ENCODE assay signal across 15 mouse cellular contexts in genomic region chr9:123769532-123769931, GRCm38 (mm10). TPM values are rescaled to one million over a fixed set of nuclear protein-coding genes. Genes with fewer than 3 reads are reported as not detected.
DNase-seq lines count a peak whose midpoint lies in the region; ATAC-seq and TF ChIP-seq lines count a peak whose summit lies in the region.
"Had no signal": no experiment of that assay in that cellular context is flagged by ENCODE, and none has a peak within 500 bp of the region (broad histone marks: within the 10 kb centered on the region; RNA-seq: fewer than 3 reads in every experiment).

No protein-coding gene starts in this region.

- peak; percentile 14 for DNase-seq in embryonic facial prominence, embryonic 14.5 days (ENCODE audit: low spot score)
- no peak for DNase-seq in embryonic facial prominence, embryonic 10.5 days (ENCODE audit: low spot score)
- no peak for DNase-seq in limb, embryonic 10.5 days (ENCODE audit: low spot score)
- no peak for DNase-seq in gastrocnemius, postnatal 14 days
- DNase-seq in right cerebral cortex, postnatal 10 days (ENCODE audit: low spot score in 2 of 2): no peak
- DNase-seq: cerebellum, adult 2 months; right cerebral cortex, postnatal 25 days had no signal

- H3K4me1 ChIP-seq in embryonic facial prominence, embryonic 14.5 days (ENCODE audit: control insufficient read depth, insufficient read depth, low read length): no peaks in the 10 kb centered on the region
- H3K4me1 ChIP-seq in embryonic facial prominence, embryonic 10.5 days: no peaks in the 10 kb centered on the region
- no peaks in the 10 kb centered on the region for H3K4me1 ChIP-seq in limb, embryonic 15.5 days
- no peaks in the 10 kb centered on the region for H3K4me1 ChIP-seq in limb, embryonic 10.5 days
- peaks cover 16% of the 10 kb centered on the region for H3K4me1 ChIP-seq in bone marrow macrophage, adult 2 months (ENCODE audit: control insufficient read depth, insufficient read depth, low read length)
- H3K4me1 ChIP-seq: neural tube, embryonic 13.5 days had no signal

- TF ChIP-seq POLR2A in bone marrow macrophage, adult 2 months (IDR thresholded peaks at IDR 0.05; ENCODE audit: borderline replicate concordance, low read depth, low read length): no peak

- 53% methylated on average over 6 of the region's 6 CpGs for WGBS in embryonic facial prominence, embryonic 14.5 days
- WGBS in embryonic facial prominence, embryonic 10.5 days: 73% methylated on average over 6 of the region's 6 CpGs
- WGBS in limb, embryonic 15.5 days: 55% methylated on average over 6 of the region's 6 CpGs
- WGBS in limb, embryonic 10.5 days: 60% methylated on average over 6 of the region's 6 CpGs

- no peak overlapping the region for H3K9ac ChIP-seq in embryonic facial prominence, embryonic 14.5 days (ENCODE audit: low read depth, low read length)
- H3K9ac ChIP-seq in limb, embryonic 15.5 days: no peak overlapping the region
- H3K9ac ChIP-seq: neural tube, embryonic 13.5 days had no signal

- no peaks in the 10 kb centered on the region for H3K27me3 ChIP-seq in embryonic facial prominence, embryonic 14.5 days (replicated peaks; ENCODE audit: control insufficient read depth, insufficient read depth, low read length)
- no peaks in the 10 kb centered on the region for H3K27me3 ChIP-seq in embryonic facial prominence, embryonic 10.5 days (replicated peaks; ENCODE audit: low read depth, poor library complexity, severe bottlenecking)
- H3K27me3 ChIP-seq in limb, embryonic 15.5 days: no peaks in the 10 kb centered on the region
- H3K27me3 ChIP-seq in limb, embryonic 10.5 days (ENCODE audit: low read depth, poor library complexity, severe bottlenecking): no peaks in the 10 kb centered on the region
- H3K27me3 ChIP-seq: neural tube, embryonic 13.5 days had no signal

- ATAC-seq in embryonic facial prominence, embryonic 14.5 days (ENCODE audit: low read depth): no peak
- no peak for ATAC-seq in limb, embryonic 15.5 days (ENCODE audit: insufficient number of reproducible peaks, low FRiP score, low TSS enrichment, low read depth)
- ATAC-seq in neutrophil, adult 5-6 weeks (ENCODE audit: extremely low read depth, insufficient number of reproducible peaks, low FRiP score, poor library complexity, severe bottlenecking): peak; percentile 36; the same call in 1 of the 2 replicates
- ATAC-seq: forebrain, embryonic 14.5 days; hindbrain, postnatal 0 days had no signal

- H3K36me3 ChIP-seq in embryonic facial prominence, embryonic 14.5 days (ENCODE audit: control insufficient read depth, insufficient read depth, low read length): no peaks in the 10 kb centered on the region
- no peaks in the 10 kb centered on the region for H3K36me3 ChIP-seq in embryonic facial prominence, embryonic 10.5 days (replicated peaks)
- no peaks in the 10 kb centered on the region for H3K36me3 ChIP-seq in limb, embryonic 15.5 days
- H3K36me3 ChIP-seq in limb, embryonic 10.5 days: no peaks in the 10 kb centered on the region
- H3K36me3 ChIP-seq: neural tube, embryonic 13.5 days had no signal

- H3K4me2 ChIP-seq in embryonic facial prominence, embryonic 14.5 days (ENCODE audit: low read depth, low read length): no peak overlapping the region
- no peak overlapping the region for H3K4me2 ChIP-seq in limb, embryonic 15.5 days
- H3K4me2 ChIP-seq: neural tube, embryonic 13.5 days had no signal

- intact Hi-C loops in gastrocnemius, postnatal 14 days (cut with DNase I; ENCODE audit: low total_unique reads): no loop called here

- TF ChIP-seq CTCF in bone marrow macrophage, adult 2 months (IDR thresholded peaks at IDR 0.05; ENCODE audit: low read depth, low read length): no peak

- H3K27ac ChIP-seq in embryonic facial prominence, embryonic 14.5 days (replicated peaks; ENCODE audit: low read depth, low read length): 0 out of 2 replicates have a peak overlapping the region, but pooled peaks have one; percentile 13
- H3K27ac ChIP-seq in embryonic facial prominence, embryonic 10.5 days (replicated peaks): no peak overlapping the region
- peak overlapping the region; percentile 54; the same call in 1 of the 2 replicates for H3K27ac ChIP-seq in limb, embryonic 15.5 days
- H3K27ac ChIP-seq in limb, embryonic 10.5 days: no peak overlapping the region
- peak overlapping the region; percentile 87 for H3K27ac ChIP-seq in bone marrow macrophage, adult 2 months (ENCODE audit: insufficient read depth, low read depth, low read length)
- H3K27ac ChIP-seq: hindbrain, postnatal 0 days; neural tube, embryonic 13.5 days had no signal

- no peak overlapping the region for H3K4me3 ChIP-seq in embryonic facial prominence, embryonic 14.5 days (ENCODE audit: low read depth, low read length)
- no peak overlapping the region for H3K4me3 ChIP-seq in embryonic facial prominence, embryonic 10.5 days
- H3K4me3 ChIP-seq in limb, embryonic 15.5 days: no peak overlapping the region
- no peak overlapping the region for H3K4me3 ChIP-seq in limb, embryonic 10.5 days
- H3K4me3 ChIP-seq in bone marrow macrophage, adult 2 months (ENCODE audit: insufficient read depth, low read length): peak overlapping the region; percentile 35
- H3K4me3 ChIP-seq: neural tube, embryonic 13.5 days had no signal

- H3K9me3 ChIP-seq in embryonic facial prominence, embryonic 14.5 days (ENCODE audit: control insufficient read depth, low read length): no peaks in the 10 kb centered on the region
- H3K9me3 ChIP-seq in embryonic facial prominence, embryonic 10.5 days: no peaks in the 10 kb centered on the region
- no peaks in the 10 kb centered on the region for H3K9me3 ChIP-seq in limb, embryonic 15.5 days
- H3K9me3 ChIP-seq in limb, embryonic 10.5 days (replicated peaks): no peaks in the 10 kb centered on the region
- H3K9me3 ChIP-seq: neural tube, embryonic 13.5 days had no signal

RNA-seq across cellular contexts. Expression of gene Cxcr6, which starts 36.7 kb away (rescaled TPM):
- 0.11 and 0.67 TPM in 2 replicates for polyA plus RNA-seq in embryonic facial prominence, embryonic 14.5 days (2014; fragmentation: Nextera tagmentation; extraction: Ambion mirVana)
- 0.15 and 0.17 TPM in 2 replicates for polyA plus RNA-seq in embryonic facial prominence, embryonic 10.5 days (2016; fragmentation: Nextera tagmentation; extraction: Ambion mirVana)
- 0.32 and 0.62 TPM in 2 replicates for polyA plus RNA-seq in limb, embryonic 15.5 days (2015; fragmentation: Nextera tagmentation; extraction: Ambion mirVana)
- polyA plus RNA-seq in limb, embryonic 10.5 days (2016; fragmentation: Nextera tagmentation; extraction: Ambion mirVana): 0.15 and 0.19 TPM in 2 replicates
- not detected in 2 replicates for polyA plus RNA-seq in bone marrow macrophage, adult 2 months (2012; ENCODE audit: insufficient read depth, insufficient read length, missing spikeins)
- total RNA-seq in neutrophil, adult 5-6 weeks (2017): 5.1 and 6.0 TPM in 2 replicates
- total RNA-seq in gastrocnemius, postnatal 14 days (2021): under 1 TPM in 1 of 2 experiments, not detected in 1; 0.21 TPM
- total RNA-seq: hindbrain, postnatal 0 days; left cerebral cortex, postnatal 25 days had no signal
- polyA plus RNA-seq: embryonic facial prominence, embryonic 11.5 days; hindbrain, postnatal 0 days had no signal

RNA-seq across cellular contexts. Expression of gene Lztfl1, which starts 52.0 kb away (rescaled TPM):
- polyA plus RNA-seq in embryonic facial prominence, embryonic 14.5 days (2014; fragmentation: Nextera tagmentation; extraction: Ambion mirVana): 68.4 and 72.1 TPM in 2 replicates
- polyA plus RNA-seq in embryonic facial prominence, embryonic 10.5 days (2016; fragmentation: Nextera tagmentation; extraction: Ambion mirVana): 36.5 and 41.3 TPM in 2 replicates
- polyA plus RNA-seq in limb, embryonic 15.5 days (2015; fragmentation: Nextera tagmentation; extraction: Ambion mirVana): 63.1 and 69.1 TPM in 2 replicates
- polyA plus RNA-seq in limb, embryonic 10.5 days (2016; fragmentation: Nextera tagmentation; extraction: Ambion mirVana): 35.3 and 35.6 TPM in 2 replicates
- polyA plus RNA-seq in bone marrow macrophage, adult 2 months (2012; ENCODE audit: insufficient read depth, insufficient read length, missing spikeins): 34.7 and 37.9 TPM in 2 replicates
- 16.8 and 18.5 TPM in 2 replicates for total RNA-seq in neutrophil, adult 5-6 weeks (2017)
- 10 to 100 TPM; 16.2 to 20.2 TPM for total RNA-seq in gastrocnemius, postnatal 14 days (2021)

Comparison
In these comparisons a context has a peak if more than half of its experiments do, and no peak if none do; other contexts are left out.
1. H3K27ac ChIP-seq: peak in embryonic facial prominence, embryonic 14.5 days (single experiment), limb, embryonic 15.5 days (single experiment) and bone marrow macrophage, adult 2 months (single experiment); none in embryonic facial prominence, embryonic 10.5 days (single experiment) and limb, embryonic 10.5 days (single experiment).